Mouse (Mus musculus): ENCODE measurements around the gene Lyzl4. TPM values are rescaled to one million over a fixed set of nuclear protein-coding genes. Genes with fewer than 3 reads are reported as not detected.

Lyzl4 gene
- polyA plus RNA-seq (2014; fragmentation: Illumina TruSeq; extraction: RNeasy Lipid Tissue Mini Kit (QIAGEN cat#74804); ENCODE audit: low read depth, low replicate concordance), result not detected

DNA sequence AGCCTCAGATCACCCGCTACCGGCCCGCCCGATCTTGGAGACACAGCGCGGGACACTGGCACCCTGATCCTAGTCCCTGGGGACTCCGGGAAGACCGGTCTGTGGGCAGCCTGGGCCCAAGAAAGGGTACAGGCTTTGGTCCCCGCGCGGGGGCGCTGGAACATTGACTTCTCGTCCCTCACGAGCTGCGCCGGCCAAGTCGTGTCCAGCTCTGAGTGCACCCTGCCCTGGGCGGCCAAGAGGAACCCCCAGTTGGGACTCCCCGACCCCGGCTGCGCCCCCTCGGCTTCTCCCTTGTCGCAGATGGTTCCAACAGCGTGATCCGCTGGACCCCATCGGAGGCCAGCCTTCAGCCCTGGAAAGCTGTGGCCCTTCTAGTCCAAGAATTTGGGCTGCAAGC is at the start of gene Lyzl4:
TSS of gene Lyzl4 (minus strand) at position 96 of the 400 bp plus-strand sequence.

DNA sequence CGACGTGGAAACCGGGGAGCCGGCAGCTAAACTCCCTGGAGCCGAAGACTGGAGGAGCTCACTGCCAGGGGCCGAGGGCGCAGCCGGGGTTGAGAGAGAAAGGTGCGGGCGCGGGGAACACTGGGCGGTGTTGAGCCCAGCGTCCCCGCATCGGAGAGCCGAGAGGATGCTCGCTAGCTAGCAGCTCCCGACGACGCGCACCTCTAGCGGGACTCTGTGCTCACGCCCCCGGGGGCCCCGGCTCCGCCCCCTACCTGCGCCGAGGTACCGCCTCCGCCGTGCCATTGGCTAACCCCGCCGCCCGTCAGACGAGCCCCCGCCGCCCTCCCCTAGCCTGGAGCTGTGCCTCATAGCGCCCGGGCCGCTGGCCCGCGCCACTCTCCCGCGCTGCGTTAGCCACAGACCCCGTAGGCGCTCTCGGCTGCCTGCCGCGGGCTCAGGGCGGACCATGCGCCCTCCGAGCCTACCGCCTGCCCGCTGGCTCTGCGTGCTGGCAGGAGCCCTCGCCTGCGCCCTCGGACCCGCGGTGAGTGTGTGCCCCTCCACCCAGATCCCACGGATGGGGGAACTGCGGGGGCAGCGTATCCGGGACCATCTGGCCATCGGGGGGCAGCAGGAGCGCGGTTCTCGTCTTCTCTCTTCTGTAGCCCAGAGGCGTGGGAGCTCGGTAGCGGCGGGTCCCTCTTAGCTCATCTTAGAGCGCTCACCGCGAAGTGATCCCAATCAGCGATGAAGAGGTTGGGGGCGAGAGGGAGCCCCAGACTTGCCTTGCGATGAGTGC is 695 bp upstream of the Lyzl4 start, which contains the start of gene Vipr1:
TSS of gene Vipr1 (plus strand) at position 316 of the 781 bp plus-strand sequence.

Other genes starting within 250 kb of the Lyzl4 start
- gene Cck, start 146.4 kb downstream of the Lyzl4 start, polyA plus RNA-seq (2014; fragmentation: Illumina TruSeq; extraction: RNeasy Lipid Tissue Mini Kit (QIAGEN cat#74804); ENCODE audit: low read depth, low replicate concordance), result not detected
- 0.29 TPM for gene Vipr1, start 620 bp upstream of the Lyzl4 start, polyA plus RNA-seq (2014; fragmentation: Illumina TruSeq; extraction: RNeasy Lipid Tissue Mini Kit (QIAGEN cat#74804); ENCODE audit: low read depth, low replicate concordance)
- 5.1 TPM for gene Sec22c, start 63.4 kb upstream of the Lyzl4 start, polyA plus RNA-seq (2014; fragmentation: Illumina TruSeq; extraction: RNeasy Lipid Tissue Mini Kit (QIAGEN cat#74804); ENCODE audit: low read depth, low replicate concordance)
- 186 TPM for gene Ss18l2, start 68.2 kb upstream of the Lyzl4 start, polyA plus RNA-seq (2014; fragmentation: Illumina TruSeq; extraction: RNeasy Lipid Tissue Mini Kit (QIAGEN cat#74804); ENCODE audit: low read depth, low replicate concordance)
- 41.3 TPM for gene Nktr, start 77.1 kb upstream of the Lyzl4 start, polyA plus RNA-seq (2014; fragmentation: Illumina TruSeq; extraction: RNeasy Lipid Tissue Mini Kit (QIAGEN cat#74804); ENCODE audit: low read depth, low replicate concordance)
- 83.0 TPM for gene Zfp651, start 117.2 kb upstream of the Lyzl4 start, polyA plus RNA-seq (2014; fragmentation: Illumina TruSeq; extraction: RNeasy Lipid Tissue Mini Kit (QIAGEN cat#74804); ENCODE audit: low read depth, low replicate concordance)
- gene Klhl40, start 135.5 kb upstream of the Lyzl4 start, polyA plus RNA-seq (2014; fragmentation: Illumina TruSeq; extraction: RNeasy Lipid Tissue Mini Kit (QIAGEN cat#74804); ENCODE audit: low read depth, low replicate concordance), result 19.7 TPM
- gene Hhatl, start 150.4 kb upstream of the Lyzl4 start, polyA plus RNA-seq (2014; fragmentation: Illumina TruSeq; extraction: RNeasy Lipid Tissue Mini Kit (QIAGEN cat#74804); ENCODE audit: low read depth, low replicate concordance), result 107 TPM
- gene Ccdc13, start 197.4 kb upstream of the Lyzl4 start, polyA plus RNA-seq (2014; fragmentation: Illumina TruSeq; extraction: RNeasy Lipid Tissue Mini Kit (QIAGEN cat#74804); ENCODE audit: low read depth, low replicate concordance), result not detected
- gene Higd1a, start 216.3 kb upstream of the Lyzl4 start, polyA plus RNA-seq (2014; fragmentation: Illumina TruSeq; extraction: RNeasy Lipid Tissue Mini Kit (QIAGEN cat#74804); ENCODE audit: low read depth, low replicate concordance), result 215 TPM

Measured in heart, adult 10 weeks (tissue).